Mouse (Mus musculus): ENCODE data around the gene Tubd1.

DNA sequence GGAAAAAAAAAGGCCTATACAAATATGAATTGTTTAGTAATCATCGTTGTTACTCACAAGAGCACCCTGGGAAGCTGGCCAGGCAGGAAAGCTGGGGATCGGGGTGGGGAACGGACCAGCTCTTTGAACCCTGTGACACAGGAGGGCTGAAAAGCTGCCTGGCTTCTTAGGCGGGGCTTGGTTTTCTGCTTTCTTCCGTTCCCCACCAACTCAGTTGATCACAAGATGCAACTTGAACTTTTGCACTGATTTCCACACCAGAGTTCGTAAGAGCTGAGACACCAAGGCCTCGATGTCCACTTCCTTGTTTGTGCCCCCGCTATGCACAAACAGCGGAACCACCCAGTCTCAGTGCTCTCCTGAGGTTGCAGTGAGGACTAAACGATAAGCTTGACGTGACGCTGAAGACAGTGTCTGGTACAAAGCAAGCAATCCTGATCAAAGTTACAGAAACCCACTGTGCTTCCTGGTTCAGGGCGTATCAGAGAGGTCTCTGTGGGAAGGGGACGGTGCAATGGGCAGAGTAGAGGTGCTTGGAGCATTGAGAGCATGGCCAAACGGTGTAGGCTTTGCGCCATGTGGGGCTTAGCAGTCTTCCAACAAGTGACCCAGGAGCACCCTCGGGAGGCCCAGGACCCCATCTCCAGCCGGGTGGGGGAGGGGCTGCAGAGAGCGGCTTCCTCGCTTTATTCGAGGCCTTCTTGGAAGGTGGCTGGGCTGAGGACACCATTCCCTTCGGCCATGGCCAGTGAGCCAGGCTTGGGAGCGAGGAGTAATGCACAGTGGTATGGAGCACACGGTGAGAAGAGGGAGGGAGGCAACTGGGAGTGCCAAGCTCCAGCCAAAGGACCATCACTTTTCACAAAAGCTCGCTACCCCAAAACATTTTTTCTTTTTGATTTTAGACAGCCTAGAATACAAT, 34.3 kb downstream of the Tubd1 start:
- no peak for TF ChIP-seq CTCF (IDR thresholded peaks at IDR 0.05; ENCODE audit: low read depth, low read length)
- no peak for TF ChIP-seq POLR2A (IDR thresholded peaks at IDR 0.05; ENCODE audit: borderline replicate concordance, low read depth, low read length)

Data from bone marrow macrophage, adult 2 months (primary cell).